Mouse (Mus musculus) heart, postnatal 4 days (tissue): Measurements from ENCODE around the gene Gsdma2. TPM values are rescaled to one million over a fixed set of nuclear protein-coding genes. Genes with fewer than 3 reads are reported as not detected.
"Not testable (repeated sequence)": the region's sequence is repeated elsewhere in the genome, so short reads cannot be mapped to it uniquely, and the experiment has no call there.

ENCODE experiments used
- DNase-seq: peaks from one replicate; pipeline ENCODE4 v3.0.0; 2021
- total RNA-seq, 2 experiments: library from RNA; stranded (reverse); gene quantifications; 2 replicates each; pipeline ENCODE4 v1.2.3; 2021

Gsdma2 gene
- total RNA-seq, 2 experiments from 2014 or later: not detected

GRCm38 (mm10) chr11:98668984-98669383 is 22.4 kb downstream of the Gsdma2 start:
- DNase-seq: no peak

- DNase-seq: no peak
These were observed 24.8 kb downstream of the Gsdma2 start for GRCm38 (mm10) chr11:98671284-98671815.

GRCm38 (mm10) chr11:98671857-98672256 is 25.3 kb downstream of the Gsdma2 start:
- DNase-seq: no peak

- no peak for DNase-seq
These were observed 25.9 kb downstream of the Gsdma2 start for GRCm38 (mm10) chr11:98672482-98672881.

- DNase-seq: peak; percentile 73
These were observed 26.6 kb downstream of the Gsdma2 start for GRCm38 (mm10) chr11:98673136-98673535.

- no peak for DNase-seq
These were observed 29.3 kb downstream of the Gsdma2 start for GRCm38 (mm10) chr11:98675829-98676363.

- DNase-seq: no peak
These were observed 33.5 kb downstream of the Gsdma2 start for GRCm38 (mm10) chr11:98680023-98680422.

- not testable (repeated sequence) for DNase-seq
These were observed 34.0 kb downstream of the Gsdma2 start for GRCm38 (mm10) chr11:98680595-98680994.

- no peak for DNase-seq
These were observed 34.6 kb downstream of the Gsdma2 start for GRCm38 (mm10) chr11:98681186-98681585.

GRCm38 (mm10) chr11:98681786-98682745 is 35.5 kb downstream of the Gsdma2 start, which contains the start of gene Psmd3:
Gene Psmd3, plus strand, starts transcription at chr11:98682554.
- DNase-seq: peak; percentile 98

GRCm38 (mm10) chr11:98682811-98683210 is 36.3 kb downstream of the Gsdma2 start:
- DNase-seq: no peak

GRCm38 (mm10) chr11:98685642-98686041 is 39.1 kb downstream of the Gsdma2 start:
- DNase-seq: no peak

- no peak for DNase-seq
These were observed 40.4 kb downstream of the Gsdma2 start for GRCm38 (mm10) chr11:98686976-98687375.

- no peak for DNase-seq
These were observed 41.5 kb downstream of the Gsdma2 start for GRCm38 (mm10) chr11:98688009-98688408.

- no peak for DNase-seq
These were observed 46.6 kb downstream of the Gsdma2 start for GRCm38 (mm10) chr11:98693201-98693600.

- no peak for DNase-seq
These were observed 47.2 kb downstream of the Gsdma2 start for GRCm38 (mm10) chr11:98693746-98694145.

GRCm38 (mm10) chr11:98694301-98694700 is 47.7 kb downstream of the Gsdma2 start:
- peak; percentile 52 for DNase-seq

GRCm38 (mm10) chr11:98695408-98695807 is 48.8 kb downstream of the Gsdma2 start:
- DNase-seq: no peak

- DNase-seq: peak; percentile 37
These were observed 50.1 kb downstream of the Gsdma2 start for GRCm38 (mm10) chr11:98696454-98697216.

GRCm38 (mm10) chr11:98697225-98697624 is 50.7 kb downstream of the Gsdma2 start:
- no peak for DNase-seq

- DNase-seq: no peak
These were observed 52.5 kb downstream of the Gsdma2 start for GRCm38 (mm10) chr11:98698849-98699640.

GRCm38 (mm10) chr11:98699911-98700310 is 53.4 kb downstream of the Gsdma2 start:
- peak; percentile 86 for DNase-seq
